Mouse (Mus musculus) heart, embryonic 15.5 days (tissue): Measurements from ENCODE around the gene Arfgap3. TPM values are rescaled to one million over a fixed set of nuclear protein-coding genes. Genes with fewer than 3 reads are reported as not detected.
"Not testable (repeated sequence)": the region's sequence is repeated elsewhere in the genome, so short reads cannot be mapped to it uniquely, and the experiment has no call there.

Source experiments
- ATAC-seq: fragments of 200-750 bp; cut with Nextera tagmentation; replicated peaks from 2 replicates; pipeline ENCODE4 v1.8.0; 2017; ENCODE audit warnings: low read depth, moderate TSS enrichment; ENCODE audit not compliant: insufficient number of reproducible peaks, insufficient read depth, low FRiP score
- H3K27ac ChIP-seq: fragments of 300-500 bp; sonication (generic); 2 replicates; pipeline ENCODE4 v1.5.1; 2015; ENCODE audit warnings: mild to moderate bottlenecking, inconsistent platforms
- H3K27me3 ChIP-seq: fragments of 300-500 bp; sonication (generic); 2 replicates; pipeline ENCODE4 v1.6.1; 2015; ENCODE audit warnings: inconsistent platforms
- H3K36me3 ChIP-seq: fragments of 300-500 bp; sonication (generic); 2 replicates; pipeline ENCODE4 v1.6.1; 2015; ENCODE audit warnings: mild to moderate bottlenecking, inconsistent platforms
- H3K4me1 ChIP-seq: fragments of 300-500 bp; sonication (generic); replicated peaks from 2 replicates; pipeline ENCODE4 v1.6.1; 2015; ENCODE audit warnings: inconsistent platforms
- H3K4me2 ChIP-seq: fragments of 300-500 bp; sonication (generic); 2 replicates; pipeline ENCODE4 v1.6.1; 2015; ENCODE audit warnings: inconsistent platforms, mild to moderate bottlenecking, moderate library complexity
- H3K4me3 ChIP-seq: fragments of 300-500 bp; sonication (generic); 2 replicates; pipeline ENCODE4 v1.5.1; 2015; ENCODE audit warnings: mild to moderate bottlenecking, inconsistent platforms
- H3K9ac ChIP-seq: fragments of 300-500 bp; sonication (generic); 2 replicates; pipeline ENCODE4 v1.6.1; 2015; ENCODE audit warnings: mild to moderate bottlenecking, inconsistent platforms
- H3K9me3 ChIP-seq: fragments of 300-500 bp; sonication (generic); replicated peaks from 2 replicates; pipeline ENCODE4 v1.6.1; 2016; ENCODE audit warnings: inconsistent platforms
- WGBS: fragments of 180-500 bp; shearing (Covaris S2); methylation state at CpG from one replicate; pipeline ENCODE4 v1.1.7; 2015; ENCODE audit warnings: mixed read lengths; 5-methylcytosine and 5-hydroxymethylcytosine counted together
- polyA plus RNA-seq: library from polyadenylated mRNA; unstranded; fragments of >200 nt; fragmentation: Nextera tagmentation; extraction: Ambion mirVana; gene quantifications from 2 replicates; pipeline ENCODE4 v1.2.1, GENCODE M21; 2015

The Arfgap3 gene
- polyA plus RNA-seq, 1 experiment from 2014 or later = 37.7 TPM

GRCm38 (mm10) chr15:83345898-83346529 lies 4.0 kb downstream of the Arfgap3 start:
- H3K27ac ChIP-seq = peak overlapping the region; percentile 88

GRCm38 (mm10) chr15:83344956-83345355 lies 5.1 kb downstream of the Arfgap3 start:
- Histone ChIP-seq H3K36me3 (peaks cover 18% of the 10 kb centered on the region), H3K9me3 (no peaks in the 10 kb centered on the region), H3K4me3 (no peak overlapping the region), H3K27ac (peak overlapping the region; percentile 88), H3K4me2 (0 out of 2 replicates have a peak overlapping the region, but pooled peaks have one; percentile 15), H3K27me3 (no peaks in the 10 kb centered on the region), H3K4me1 (peaks cover 32% of the 10 kb centered on the region), H3K9ac (no peak overlapping the region)
- WGBS = 37% methylated on average over 7 of the region's 7 CpGs
- ATAC-seq = peak; percentile 81

More at GRCm38 (mm10) chr15:83345898-83346529, 4.0 kb downstream of the Arfgap3 start:
- H3K9me3 ChIP-seq = no peaks in the 10 kb centered on the region
- H3K27me3 ChIP-seq = no peaks in the 10 kb centered on the region
- H3K4me3 ChIP-seq = no peak overlapping the region
- no peak overlapping the region for H3K9ac ChIP-seq
- H3K4me1 ChIP-seq = peaks cover 35% of the 10 kb centered on the region
- 0 out of 2 replicates have a peak, but pooled peaks cover 9% of the 10 kb centered on the region for H3K36me3 ChIP-seq
- no peak for ATAC-seq
- no peak overlapping the region for H3K4me2 ChIP-seq
- WGBS = 88% methylated on average over 15 of the region's 15 CpGs

DNA sequence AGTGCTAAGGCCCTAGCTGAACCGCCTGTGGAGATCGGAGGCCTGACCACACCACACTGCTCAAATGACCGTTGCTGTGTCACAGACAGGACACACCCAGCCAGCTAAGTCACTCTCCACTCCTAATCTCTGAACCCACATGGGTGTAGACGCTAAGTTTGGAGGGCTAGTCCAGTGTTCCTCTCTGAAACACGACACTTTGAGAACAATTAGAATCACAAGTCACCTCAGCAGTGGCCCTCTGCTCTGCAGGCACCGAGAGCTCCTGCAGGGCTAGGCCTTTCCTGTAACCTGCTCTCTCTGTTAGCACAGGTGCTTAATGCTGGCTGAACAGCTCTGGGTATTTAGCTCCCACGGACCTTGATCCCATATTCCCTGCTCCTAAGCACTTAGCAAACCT lies 5.9 kb downstream of the Arfgap3 start:
- Histone ChIP-seq H3K4me2 (no peak overlapping the region), H3K36me3 (peaks cover 18% of the 10 kb centered on the region)

DNA sequence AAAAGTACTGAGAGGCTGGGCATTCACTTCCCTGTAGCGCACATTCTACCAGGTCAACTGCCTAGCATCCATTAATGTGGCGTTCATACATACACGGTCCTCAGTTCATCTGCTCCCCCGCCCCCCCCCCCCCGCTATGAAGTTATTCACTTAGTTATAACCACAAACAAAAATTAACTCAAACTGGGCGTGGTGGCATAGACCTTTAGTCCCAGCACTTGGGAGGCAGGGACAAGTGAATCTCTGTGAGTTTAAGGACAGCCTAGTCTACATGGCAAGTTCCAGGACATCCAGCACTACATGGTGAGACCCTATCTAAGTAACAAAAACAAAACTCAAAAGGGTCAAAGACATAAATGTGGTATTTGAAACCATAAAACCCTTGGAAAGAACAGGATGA lies 11.1 kb downstream of the Arfgap3 start:
- Histone ChIP-seq H3K4me2 (no peak overlapping the region), H3K27ac (no peak overlapping the region), H3K9me3 (no peaks in the 10 kb centered on the region), H3K4me1 (peaks cover 6% of the 10 kb centered on the region), H3K4me3 (no peak overlapping the region), H3K27me3 (no peaks in the 10 kb centered on the region), H3K9ac (no peak overlapping the region), H3K36me3 (peaks cover 56% of the 10 kb centered on the region)
- 86% methylated on average over 6 of the region's 6 CpGs for WGBS
- no peak for ATAC-seq

More for the DNA sequence above, 5.9 kb downstream of the Arfgap3 start:
- Histone ChIP-seq H3K4me3 (no peak overlapping the region), H3K27me3 (no peaks in the 10 kb centered on the region), H3K4me1 (peaks cover 29% of the 10 kb centered on the region), H3K9me3 (no peaks in the 10 kb centered on the region), H3K9ac (no peak overlapping the region), H3K27ac (peak overlapping the region; percentile 88)
- WGBS = 33% methylated on average over 7 of the region's 7 CpGs
- ATAC-seq = peak; percentile 20; the same call in 1 of the 2 replicates

- 72% methylated on average over 8 of the region's 8 CpGs for WGBS
- peaks cover 61% of the 10 kb centered on the region for H3K36me3 ChIP-seq
- H3K4me3 ChIP-seq = no peak overlapping the region
- H3K27ac ChIP-seq = no peak overlapping the region
- H3K9ac ChIP-seq = no peak overlapping the region
- H3K27me3 ChIP-seq = no peaks in the 10 kb centered on the region
- no peaks in the 10 kb centered on the region for H3K9me3 ChIP-seq
- no peak for ATAC-seq
- no peak overlapping the region for H3K4me2 ChIP-seq
- H3K4me1 ChIP-seq = peaks cover 3% of the 10 kb centered on the region; the same call in 1 of the 2 replicates
Observed at GRCm38 (mm10) chr15:83337903-83338870, 11.9 kb downstream of the Arfgap3 start.

DNA sequence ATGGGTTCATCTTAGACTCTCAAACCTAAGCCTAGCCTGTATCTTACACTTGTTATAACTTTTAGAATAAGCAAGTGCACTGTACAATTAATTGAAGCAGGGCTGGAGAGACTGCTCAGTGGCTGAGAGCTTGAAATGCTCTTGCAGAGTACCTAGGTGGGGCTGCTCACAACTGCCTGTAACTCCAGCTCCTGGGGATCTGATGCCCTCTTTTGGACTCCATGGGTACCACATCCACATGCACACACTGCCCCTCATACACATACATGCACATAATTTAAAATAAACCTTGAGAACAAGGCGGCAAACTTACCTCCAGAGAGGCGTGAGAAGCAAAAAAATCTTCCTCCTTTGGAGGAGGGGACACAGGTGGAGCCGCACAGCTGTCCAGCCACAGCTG lies 17.7 kb downstream of the Arfgap3 start:
- H3K4me2 ChIP-seq = no peak overlapping the region
- no peaks in the 10 kb centered on the region for H3K4me1 ChIP-seq
- H3K36me3 ChIP-seq = peaks cover 59% of the 10 kb centered on the region
- 83% methylated on average over 3 of the region's 3 CpGs for WGBS
- H3K27me3 ChIP-seq = no peaks in the 10 kb centered on the region
- no peaks in the 10 kb centered on the region for H3K9me3 ChIP-seq
- ATAC-seq = no peak
- H3K9ac ChIP-seq = no peak overlapping the region
- H3K4me3 ChIP-seq = no peak overlapping the region
- no peak overlapping the region for H3K27ac ChIP-seq

GRCm38 (mm10) chr15:83328952-83329351 lies 21.1 kb downstream of the Arfgap3 start:
- H3K4me3 ChIP-seq = no peak overlapping the region
- no peaks in the 10 kb centered on the region for H3K9me3 ChIP-seq
- H3K4me2 ChIP-seq = no peak overlapping the region
- H3K27ac ChIP-seq = no peak overlapping the region
- H3K4me1 ChIP-seq = peaks cover 3% of the 10 kb centered on the region; the same call in 1 of the 2 replicates
- H3K27me3 ChIP-seq = no peaks in the 10 kb centered on the region
- no peak overlapping the region for H3K9ac ChIP-seq
- ATAC-seq = no peak
- 86% methylated on average over 5 of the region's 5 CpGs for WGBS
- peaks cover 46% of the 10 kb centered on the region for H3K36me3 ChIP-seq

GRCm38 (mm10) chr15:83323071-83323470 lies 27.0 kb downstream of the Arfgap3 start:
- Histone ChIP-seq H3K9ac (no peak overlapping the region), H3K27me3 (no peaks in the 10 kb centered on the region), H3K36me3 (peaks cover 62% of the 10 kb centered on the region), H3K4me1 (peaks cover 3% of the 10 kb centered on the region; the same call in 1 of the 2 replicates), H3K4me2 (no peak overlapping the region), H3K9me3 (no peaks in the 10 kb centered on the region), H3K4me3 (no peak overlapping the region), H3K27ac (no peak overlapping the region)
- WGBS = 96% methylated on average over 2 of the region's 2 CpGs
- ATAC-seq = no peak

DNA sequence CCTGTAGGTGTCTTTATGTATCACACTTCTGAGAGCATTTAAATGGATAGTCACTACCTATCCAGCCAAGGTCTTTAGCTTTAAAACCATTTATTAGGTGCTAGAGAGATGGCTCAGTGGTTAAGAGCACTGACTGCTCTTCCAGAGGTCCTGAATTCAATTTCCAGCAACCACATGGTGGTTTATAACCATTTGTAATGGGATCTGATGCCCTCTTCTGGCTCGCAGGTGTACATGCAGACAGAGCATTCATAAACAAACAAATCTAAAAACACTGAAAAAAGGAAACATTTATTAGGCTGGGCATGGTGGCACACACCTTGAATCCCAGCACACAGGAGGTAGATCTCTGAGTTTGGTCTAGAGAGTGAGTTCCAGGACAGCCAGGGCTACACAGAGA lies 35.1 kb downstream of the Arfgap3 start:
- no peak overlapping the region for H3K4me3 ChIP-seq
- H3K9me3 ChIP-seq = no peaks in the 10 kb centered on the region
- H3K36me3 ChIP-seq = peaks cover 55% of the 10 kb centered on the region
- H3K4me2 ChIP-seq = no peak overlapping the region
- 77% methylated on average over 1 of the region's 1 CpGs for WGBS
- no peaks in the 10 kb centered on the region for H3K4me1 ChIP-seq
- no peaks in the 10 kb centered on the region for H3K27me3 ChIP-seq
- H3K27ac ChIP-seq = no peak overlapping the region
- H3K9ac ChIP-seq = no peak overlapping the region
- no peak for ATAC-seq

GRCm38 (mm10) chr15:83309878-83310277 lies 40.2 kb downstream of the Arfgap3 start:
- Histone ChIP-seq H3K4me2 (no peak overlapping the region), H3K27me3 (no peaks in the 10 kb centered on the region), H3K27ac (no peak overlapping the region), H3K4me3 (no peak overlapping the region), H3K9me3 (no peaks in the 10 kb centered on the region), H3K9ac (no peak overlapping the region), H3K4me1 (no peaks in the 10 kb centered on the region; the same call in 1 of the 2 replicates), H3K36me3 (peaks cover 67% of the 10 kb centered on the region)
- no peak for ATAC-seq
- 90% methylated on average over 5 of the region's 5 CpGs for WGBS

GRCm38 (mm10) chr15:83308708-83309107 lies 41.3 kb downstream of the Arfgap3 start:
- H3K4me1 ChIP-seq, H3K27me3 ChIP-seq, ATAC-seq, H3K27ac ChIP-seq, H3K9me3 ChIP-seq, H3K4me2 ChIP-seq, H3K9ac ChIP-seq, H3K4me3 ChIP-seq: not testable (repeated sequence)
- WGBS = 100% methylated on average over 1 of the region's 1 CpGs
- H3K36me3 ChIP-seq = peaks cover 60% of the 10 kb centered on the region
